In the genomic region with DNA sequence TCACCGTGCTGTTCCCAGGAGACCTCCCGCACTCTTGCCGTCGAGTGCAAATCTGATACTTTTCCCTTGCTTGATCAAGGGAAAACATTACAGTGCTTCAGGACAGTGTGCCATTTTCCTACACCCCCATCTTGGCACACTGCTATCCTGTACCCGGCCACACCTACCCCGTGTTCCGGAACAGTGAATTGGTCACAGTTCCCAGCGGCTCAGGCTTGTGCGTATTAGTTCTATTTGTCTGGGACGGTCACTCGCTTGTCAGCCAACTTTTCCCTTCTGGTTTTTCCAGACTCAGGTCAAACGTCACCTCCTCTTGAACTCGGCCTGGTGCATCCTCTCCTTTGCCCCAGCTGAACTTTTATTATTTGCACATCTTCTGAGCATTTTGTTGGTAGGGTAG, we compare ENCODE assay signal across 15 mouse cellular contexts.
"Had no signal": no experiment of that assay in that cellular context is flagged by ENCODE, and none has a peak within 500 bp of the region (broad histone marks: within the 10 kb centered on the region; RNA-seq: fewer than 3 reads in every experiment).

No protein-coding gene starts in this region.

- H3K9me3 ChIP-seq: kidney, embryonic 15.5 days; limb, embryonic 12.5 days; limb, embryonic 15.5 days; liver, embryonic 13.5 days had no signal

- H3K4me3 ChIP-seq: kidney, embryonic 15.5 days; limb, embryonic 12.5 days; limb, embryonic 15.5 days; liver, embryonic 13.5 days had no signal

- H3K27me3 ChIP-seq: kidney, embryonic 15.5 days; limb, embryonic 15.5 days; liver, embryonic 13.5 days had no signal

- H3K36me3 ChIP-seq: kidney, embryonic 15.5 days; limb, embryonic 12.5 days; limb, embryonic 15.5 days; liver, embryonic 13.5 days had no signal

- ATAC-seq: inflammation-experienced regulatory T-cells, adult 6 months; intestine, embryonic 16.5 days had no signal

- DNase-seq: left cerebral cortex, postnatal 4 days; liver, embryonic 13.5 days; lung, adult 2 months; lung, postnatal 14 days; lung, postnatal 4 days; midbrain, embryonic 14.5 days; thymus, adult 2 months; thymus, postnatal 14 days had no signal

- H3K27ac ChIP-seq: kidney, embryonic 15.5 days; limb, embryonic 12.5 days; limb, embryonic 15.5 days; liver, embryonic 13.5 days; stomach, postnatal 0 days had no signal

- H3K4me1 ChIP-seq: limb, embryonic 12.5 days; limb, embryonic 15.5 days; liver, embryonic 13.5 days had no signal

- H3K4me2 ChIP-seq: kidney, embryonic 15.5 days; limb, embryonic 12.5 days; limb, embryonic 15.5 days; liver, embryonic 13.5 days; midbrain, embryonic 11.5 days had no signal

- H3K9ac ChIP-seq: kidney, embryonic 15.5 days; limb, embryonic 12.5 days; limb, embryonic 15.5 days; liver, embryonic 13.5 days had no signal
